Mouse (Mus musculus) midbrain, postnatal 0 days (tissue): Measurements from ENCODE around the gene Ccz1. TPM values are rescaled to one million over a fixed set of nuclear protein-coding genes. Genes with fewer than 3 reads are reported as not detected.

Experiments used
- ATAC-seq: fragments of 200-750 bp; cut with Nextera tagmentation; 2 replicates; pipeline ENCODE4 v1.8.0; 2017; ENCODE audit warnings: moderate number of reproducible peaks, mild to moderate bottlenecking, moderate TSS enrichment, moderate library complexity; ENCODE audit not compliant: low FRiP score
- DNase-seq: peaks from one replicate; pipeline ENCODE4 v3.0.0-alpha.2; 2015; ENCODE audit warnings: low spot score
- H3K27ac ChIP-seq: fragments of 300-500 bp; sonication (generic); 2 replicates; pipeline ENCODE4 v1.5.1; 2014; ENCODE audit warnings: low read depth, mild to moderate bottlenecking, low read length, mixed read lengths
- H3K27me3 ChIP-seq: fragments of 300-500 bp; sonication (generic); 2 replicates; pipeline ENCODE4 v1.6.1; 2014; ENCODE audit warnings: low read length, control low read depth, mixed read lengths; ENCODE audit not compliant: insufficient read depth
- H3K36me3 ChIP-seq: fragments of 300-500 bp; sonication (generic); 2 replicates; pipeline ENCODE4 v1.6.1; 2014; ENCODE audit warnings: low read length, control low read depth, mixed read lengths; ENCODE audit not compliant: insufficient read depth
- H3K4me1 ChIP-seq: fragments of 300-500 bp; sonication (generic); 2 replicates; pipeline ENCODE4 v1.6.1; 2014; ENCODE audit warnings: mild to moderate bottlenecking, control low read depth, antibody characterized with exemption, low read length, mixed read lengths; ENCODE audit not compliant: insufficient read depth
- H3K4me2 ChIP-seq: fragments of 300-500 bp; sonication (generic); 2 replicates; pipeline ENCODE4 v1.6.1; 2014; ENCODE audit warnings: low read depth, mild to moderate bottlenecking, low read length, mixed read lengths; ENCODE audit not compliant: poor library complexity, severe bottlenecking
- H3K4me3 ChIP-seq: fragments of 300-500 bp; sonication (generic); 2 replicates; pipeline ENCODE4 v1.5.1; 2014; ENCODE audit warnings: low read depth, mild to moderate bottlenecking, low read length, moderate library complexity
- H3K9ac ChIP-seq: fragments of 300-500 bp; sonication (generic); replicated peaks from 2 replicates; pipeline ENCODE4 v1.6.1; 2014; ENCODE audit warnings: mild to moderate bottlenecking, low read length, moderate library complexity, mixed read lengths; ENCODE audit not compliant: poor library complexity, severe bottlenecking
- H3K9me3 ChIP-seq: fragments of 300-500 bp; sonication (generic); 2 replicates; pipeline ENCODE4 v1.6.1; 2016; ENCODE audit warnings: low read length, control low read depth
- CTCF ChIP-seq: IDR thresholded peaks from 2 replicates; pipeline ENCODE4 v1.5.1; 2016; ENCODE audit warnings: antibody characterized with exemption, mild to moderate bottlenecking
- whole genome bisulfite sequencing: fragments of 180-500 bp; shearing (Covaris S2); extraction: QIAGEN DNeasy Blood & Tissue Kit; methylation state at CpG from one replicate; pipeline ENCODE4 v1.1.7; 2014; 5-methylcytosine and 5-hydroxymethylcytosine counted together
- polyA plus RNA-seq: library from polyadenylated mRNA; unstranded; fragments of >200 nt; fragmentation: Nextera tagmentation; extraction: Ambion mirVana; gene quantifications from 2 replicates; pipeline ENCODE4 v1.2.1, GENCODE M21; 2015
- total RNA-seq: library from RNA; depleted of rRNA; stranded (reverse); fragments of >200 nt; gene quantifications from 2 replicates; pipeline ENCODE4 v1.2.3, GENCODE M21; 2014

Ccz1 gene
- total and polyA plus RNA-seq, 2 experiments from 2014 or later: 46.9 to 70.3 TPM

DNA sequence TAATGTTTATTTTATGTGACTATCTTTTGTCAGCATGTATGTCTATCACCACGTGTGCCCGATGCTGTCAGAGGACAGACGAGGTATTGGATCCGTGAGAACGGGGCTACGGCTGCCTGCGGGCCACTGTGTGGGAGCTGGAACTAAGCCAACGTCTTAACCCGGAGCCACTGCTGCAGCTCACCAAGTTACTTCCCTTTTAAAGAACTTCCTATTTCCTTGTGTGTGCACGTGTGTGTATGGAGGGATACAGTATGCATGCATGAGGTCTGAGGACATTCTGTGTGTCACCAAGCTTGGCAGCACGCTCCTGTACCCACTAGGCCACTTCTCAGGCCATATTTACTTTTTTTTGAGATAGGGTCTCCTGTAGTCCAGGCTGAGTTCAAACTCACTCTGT lies 24.6 kb downstream of the Ccz1 start:
- TF ChIP-seq CTCF: no peak
- no peaks in the 10 kb centered on the region for H3K9me3 ChIP-seq
- no peak overlapping the region for H3K4me3 ChIP-seq
- H3K27me3 ChIP-seq: no peaks in the 10 kb centered on the region
- no peak overlapping the region for H3K9ac ChIP-seq
- 91% methylated on average over 11 of the region's 11 CpGs for WGBS
- peaks cover 68% of the 10 kb centered on the region for H3K36me3 ChIP-seq
- no peak for DNase-seq
- no peaks in the 10 kb centered on the region for H3K4me1 ChIP-seq
- no peak for ATAC-seq
- no peak overlapping the region for H3K4me2 ChIP-seq
- no peak overlapping the region for H3K27ac ChIP-seq

GRCm38 (mm10) chr5:143989046-143989445 lies 25.6 kb downstream of the Ccz1 start:
- Histone ChIP-seq H3K4me1 (no peaks in the 10 kb centered on the region), H3K27me3 (no peaks in the 10 kb centered on the region), H3K4me3 (no peak overlapping the region), H3K4me2 (no peak overlapping the region), H3K9me3 (no peaks in the 10 kb centered on the region), H3K9ac (no peak overlapping the region), H3K36me3 (peaks cover 72% of the 10 kb centered on the region), H3K27ac (no peak overlapping the region)
- DNase-seq: no peak
- ATAC-seq: no peak
- no peak for TF ChIP-seq CTCF
- 73% methylated on average over 4 of the region's 4 CpGs for WGBS

DNA sequence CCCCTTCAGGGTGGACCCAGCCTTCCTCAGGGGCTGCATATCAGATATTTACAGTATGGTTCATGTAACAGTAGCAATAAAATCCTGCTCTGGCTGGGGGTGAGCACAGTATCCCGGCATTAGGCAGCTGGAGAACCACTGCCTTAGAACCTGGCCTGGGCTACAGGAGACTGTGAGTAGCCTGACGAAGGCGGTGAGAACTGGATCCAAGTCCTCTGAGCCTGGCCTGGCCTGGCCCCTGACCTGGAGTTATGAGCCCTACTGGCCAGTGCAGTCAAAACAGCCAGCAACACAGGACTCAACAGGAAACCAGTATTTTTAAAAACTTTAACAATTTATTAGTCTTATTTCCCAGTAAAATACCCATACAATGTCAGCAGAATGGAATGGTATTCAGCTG lies 27.1 kb downstream of the Ccz1 start:
- WGBS: 95% methylated on average over 3 of the region's 3 CpGs
- no peak overlapping the region for H3K4me3 ChIP-seq
- H3K4me1 ChIP-seq: no peaks in the 10 kb centered on the region
- peaks cover 58% of the 10 kb centered on the region for H3K36me3 ChIP-seq
- no peaks in the 10 kb centered on the region for H3K27me3 ChIP-seq
- no peak for DNase-seq
- no peak for TF ChIP-seq CTCF
- H3K4me2 ChIP-seq: no peak overlapping the region
- no peak overlapping the region for H3K9ac ChIP-seq
- H3K9me3 ChIP-seq: no peaks in the 10 kb centered on the region
- ATAC-seq: no peak
- H3K27ac ChIP-seq: no peak overlapping the region

DNA sequence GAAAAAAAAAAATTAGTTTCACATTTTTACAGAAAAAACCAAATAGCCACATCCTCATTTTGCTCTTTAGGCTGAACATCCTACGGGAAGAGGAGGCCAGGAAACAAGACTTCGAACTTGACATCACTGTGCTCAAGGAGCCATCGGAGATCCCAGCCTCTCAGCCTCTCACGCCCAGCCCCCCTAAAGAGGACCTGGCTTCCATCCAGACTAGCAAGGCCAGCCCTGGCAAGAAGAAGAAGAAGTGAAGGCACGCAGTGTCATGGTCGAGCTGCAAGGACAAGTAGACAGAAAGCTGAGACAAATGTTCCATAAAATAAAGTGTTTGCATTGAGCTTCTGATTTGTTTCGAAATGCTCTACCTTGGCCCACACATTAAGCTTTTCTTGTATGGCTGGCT lies 29.3 kb downstream of the Ccz1 start:
- no peak overlapping the region for H3K27ac ChIP-seq
- ATAC-seq: no peak
- H3K36me3 ChIP-seq: peaks cover 42% of the 10 kb centered on the region
- H3K4me1 ChIP-seq: no peaks in the 10 kb centered on the region
- H3K4me2 ChIP-seq: no peak overlapping the region
- no peaks in the 10 kb centered on the region for H3K9me3 ChIP-seq
- DNase-seq: no peak
- no peak for TF ChIP-seq CTCF
- no peak overlapping the region for H3K9ac ChIP-seq
- 84% methylated on average over 7 of the region's 7 CpGs for WGBS
- no peaks in the 10 kb centered on the region for H3K27me3 ChIP-seq
- H3K4me3 ChIP-seq: no peak overlapping the region

- no peak overlapping the region for H3K9ac ChIP-seq
- DNase-seq (no peak), ATAC-seq (no peak)
- H3K27ac ChIP-seq: no peak overlapping the region
- H3K9me3 ChIP-seq: no peaks in the 10 kb centered on the region
- H3K4me3 ChIP-seq: no peak overlapping the region
- no peaks in the 10 kb centered on the region for H3K4me1 ChIP-seq
- 84% methylated on average over 2 of the region's 2 CpGs for WGBS
- H3K4me2 ChIP-seq: no peak overlapping the region
- no peak for TF ChIP-seq CTCF
- H3K27me3 ChIP-seq: no peaks in the 10 kb centered on the region
- peaks cover 14% of the 10 kb centered on the region for H3K36me3 ChIP-seq
Observed at GRCm38 (mm10) chr5:143982361-143982760, 32.3 kb downstream of the Ccz1 start.

DNA sequence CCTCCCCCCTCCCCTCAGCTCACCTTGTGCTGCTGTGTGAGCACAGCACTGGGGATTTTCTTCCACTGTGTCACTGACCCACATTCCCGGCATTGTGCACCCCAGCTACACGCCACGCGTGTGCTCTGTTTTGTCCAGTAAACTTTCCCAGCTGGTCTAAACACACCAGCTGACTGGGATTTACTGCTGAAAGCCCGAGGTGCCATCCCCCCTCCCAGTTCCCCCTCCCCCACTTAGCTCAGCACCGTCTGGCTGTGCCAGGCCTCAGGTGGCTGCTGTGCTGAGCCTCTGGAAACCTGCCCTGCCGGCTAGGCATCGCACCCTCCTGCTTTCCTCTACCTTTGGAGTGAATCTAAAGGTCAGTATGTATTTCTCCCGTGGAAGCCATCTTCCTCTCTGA lies 33.8 kb downstream of the Ccz1 start:
- Histone ChIP-seq H3K27me3 (no peaks in the 10 kb centered on the region), H3K36me3 (peaks cover 4% of the 10 kb centered on the region; the same call in 1 of the 2 replicates), H3K27ac (no peak overlapping the region), H3K9ac (no peak overlapping the region), H3K4me2 (no peak overlapping the region), H3K9me3 (no peaks in the 10 kb centered on the region), H3K4me3 (no peak overlapping the region), H3K4me1 (no peaks in the 10 kb centered on the region)
- 22% methylated on average over 9 of the region's 9 CpGs for WGBS
- DNase-seq (peak; percentile 7), ATAC-seq (no peak)
- TF ChIP-seq CTCF: no peak
